Mouse (Mus musculus): Measurements from ENCODE around the gene Dlgap5.

Dlgap5 gene

DNA sequence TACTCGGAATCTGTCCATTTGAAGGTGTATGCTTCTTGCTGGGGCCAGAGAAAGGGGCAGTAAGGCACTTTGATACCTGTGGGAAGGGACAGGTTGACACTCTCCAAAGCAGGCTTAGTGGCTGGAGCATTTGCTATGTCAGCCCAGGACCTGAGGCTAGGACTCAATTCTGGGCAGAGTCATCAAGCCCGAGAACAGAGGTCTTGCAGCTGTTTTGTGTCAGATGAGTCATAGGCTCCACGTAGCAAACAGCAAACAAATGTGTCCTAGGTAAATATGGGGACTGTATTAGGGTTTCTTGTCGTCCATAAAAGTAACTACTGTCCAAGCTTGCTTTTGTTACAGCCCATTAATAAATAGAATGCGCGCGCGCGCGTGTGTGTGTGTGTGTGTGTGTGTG, 65.9 kb downstream of the Dlgap5 start:
- no peak for DNase-seq (ENCODE audit: low read depth, low spot score)

DNA sequence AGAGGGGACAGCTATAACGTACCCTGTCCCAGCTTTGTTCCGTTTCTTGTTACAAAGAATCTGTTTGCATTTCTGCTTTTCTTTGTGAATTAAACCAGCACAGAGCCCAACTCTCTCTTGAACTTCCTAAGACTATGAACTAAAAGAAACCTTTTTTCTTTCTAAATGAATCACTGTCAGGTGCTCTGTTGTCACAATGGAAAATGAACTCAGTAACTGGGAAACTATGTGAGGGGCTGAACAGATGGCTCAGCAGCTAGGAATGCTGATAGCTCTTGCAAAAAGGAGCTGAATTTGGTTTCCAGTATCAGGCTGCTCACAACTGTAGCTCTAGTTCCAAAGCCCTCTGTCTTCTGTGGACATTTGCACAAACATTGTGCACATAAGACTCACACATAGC, 67.2 kb downstream of the Dlgap5 start:
- DNase-seq (ENCODE audit: low read depth, low spot score), result no peak

- no peak for DNase-seq (ENCODE audit: low read depth, low spot score)
Observed at GRCm38 (mm10) chr14:47346715-47347114, 71.5 kb downstream of the Dlgap5 start.

DNA sequence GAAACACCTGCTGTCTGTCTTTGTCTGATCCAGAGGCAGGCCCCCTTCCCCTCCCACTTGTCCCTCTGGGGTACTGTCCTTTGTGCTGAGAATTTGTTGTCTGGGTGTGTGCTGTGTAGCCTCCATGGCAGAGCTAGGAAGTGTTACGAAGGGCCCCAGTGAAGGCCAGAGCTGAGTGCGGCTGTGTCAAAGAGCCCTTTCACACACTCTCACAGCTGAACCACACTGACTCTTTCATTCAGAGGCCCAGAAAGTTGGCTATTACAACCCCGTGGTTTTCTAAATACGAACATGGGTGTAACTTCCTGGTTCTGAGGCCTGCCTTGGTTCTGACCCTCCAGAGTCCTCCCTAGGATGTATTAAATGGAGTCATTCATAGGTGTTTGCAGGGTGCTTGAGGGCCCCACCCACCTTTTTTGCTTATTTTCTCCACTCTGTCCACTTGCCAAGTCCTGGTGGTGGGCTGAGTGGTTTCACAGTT, 76.4 kb downstream of the Dlgap5 start:
- DNase-seq (ENCODE audit: low read depth, low spot score), result no peak

DNA sequence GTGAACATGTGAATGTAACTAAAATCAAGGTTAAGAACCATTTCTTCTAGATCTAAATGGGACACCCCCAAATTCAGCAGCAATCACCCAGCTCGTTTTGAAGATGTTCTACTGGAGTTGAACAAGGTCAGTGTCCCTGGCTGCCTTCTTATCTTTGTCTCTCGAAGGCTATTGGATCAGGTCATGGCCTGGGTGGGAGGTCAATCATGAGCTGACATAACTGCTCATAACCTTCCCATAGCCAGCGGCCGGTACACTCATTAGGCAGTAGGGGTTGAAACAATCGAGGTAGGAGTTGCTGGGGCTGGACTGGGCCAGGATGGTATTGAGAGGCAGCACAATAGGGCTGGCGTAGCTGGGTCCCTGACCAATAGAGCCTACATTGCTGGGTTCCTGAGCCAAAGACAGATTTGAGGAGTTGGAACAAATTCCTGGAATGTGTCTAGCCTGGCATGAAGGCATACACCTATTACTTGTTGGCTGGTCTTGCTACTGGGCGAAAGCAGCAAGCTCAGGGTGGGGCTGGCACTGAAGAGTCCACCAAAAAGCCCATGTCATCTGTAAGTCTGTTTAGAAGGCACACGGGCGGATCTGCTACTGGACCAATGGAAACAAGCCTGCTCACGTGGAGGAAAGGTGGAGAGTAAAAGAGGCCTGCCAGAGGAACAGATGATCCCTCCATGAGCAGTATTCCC, 77.8 kb downstream of the Dlgap5 start:
- DNase-seq (ENCODE audit: low read depth, low spot score), result no peak

All from brain, embryonic 18.5 days (tissue).